In genomic region chr1:134047431-134047830, GRCm38 (mm10) we compare ENCODE assay signal across 29 mouse cellular contexts. TPM values are rescaled to one million over a fixed set of nuclear protein-coding genes. Genes with fewer than 3 reads are reported as not detected.
"Had no signal": no experiment of that assay in that cellular context is flagged by ENCODE, and none has a peak within 500 bp of the region (broad histone marks: within the 10 kb centered on the region; RNA-seq: fewer than 3 reads in every experiment).

No protein-coding gene starts in this region.

- H3K4me3 ChIP-seq: embryonic facial prominence, embryonic 10.5 days; embryonic facial prominence, embryonic 12.5 days; embryonic facial prominence, embryonic 13.5 days; embryonic facial prominence, embryonic 15.5 days; erythroblast, embryonic 14.5 days; forebrain, embryonic 10.5 days; forebrain, embryonic 12.5 days; forebrain, embryonic 13.5 days; forebrain, embryonic 15.5 days; gastrocnemius, adult 2 months; heart, adult 2 months had no signal

- H3K36me3 ChIP-seq: embryonic facial prominence, embryonic 10.5 days; embryonic facial prominence, embryonic 12.5 days; embryonic facial prominence, embryonic 13.5 days; embryonic facial prominence, embryonic 15.5 days; forebrain, embryonic 10.5 days; forebrain, embryonic 12.5 days; forebrain, embryonic 15.5 days had no signal

- H3K27ac ChIP-seq: embryonic facial prominence, embryonic 10.5 days; embryonic facial prominence, embryonic 12.5 days; embryonic facial prominence, embryonic 13.5 days; embryonic facial prominence, embryonic 15.5 days; forebrain, embryonic 10.5 days; forebrain, embryonic 12.5 days; forebrain, embryonic 13.5 days; forebrain, embryonic 15.5 days; gastrocnemius, adult 2 months; heart, adult 2 months had no signal

- H3K4me2 ChIP-seq: embryonic facial prominence, embryonic 12.5 days; embryonic facial prominence, embryonic 13.5 days; embryonic facial prominence, embryonic 15.5 days; forebrain, embryonic 12.5 days; forebrain, embryonic 13.5 days; forebrain, embryonic 15.5 days had no signal

- H3K9me3 ChIP-seq: embryonic facial prominence, embryonic 10.5 days; embryonic facial prominence, embryonic 12.5 days; embryonic facial prominence, embryonic 13.5 days; embryonic facial prominence, embryonic 15.5 days; forebrain, embryonic 10.5 days; forebrain, embryonic 12.5 days; forebrain, embryonic 13.5 days; forebrain, embryonic 15.5 days had no signal

- DNase-seq: cerebellum, adult 2 months; cerebellum, adult 8-10 months; cerebellum, adult 9-10 months; cerebellum, adult 9-11 months; cerebellum, postnatal 10 days; cerebellum, postnatal 14 days; cerebellum, postnatal 36 days; embryo, embryonic 11 days; forebrain, postnatal 0 days; gastrocnemius, adult 2 months; gastrocnemius, postnatal 10 days; gastrocnemius, postnatal 14 days; gastrocnemius, postnatal 25 days; gastrocnemius, postnatal 36 days; heart, adult 18-20 months; heart, adult 2 months had no signal

- ATAC-seq: forebrain, embryonic 13.5 days; forebrain, embryonic 14.5 days; forebrain, embryonic 15.5 days; forebrain, embryonic 16.5 days; forebrain, postnatal 0 days had no signal

- H3K9ac ChIP-seq: embryonic facial prominence, embryonic 12.5 days; embryonic facial prominence, embryonic 13.5 days; embryonic facial prominence, embryonic 15.5 days; forebrain, embryonic 12.5 days; forebrain, embryonic 13.5 days; forebrain, embryonic 15.5 days; forebrain, postnatal 0 days had no signal

- H3K27me3 ChIP-seq: embryonic facial prominence, embryonic 12.5 days; embryonic facial prominence, embryonic 13.5 days; embryonic facial prominence, embryonic 15.5 days; forebrain, embryonic 15.5 days had no signal

RNA-seq across cellular contexts. Expression of gene Fmod, which starts 10.4 kb away (rescaled TPM):
- total RNA-seq: common myeloid progenitor, adult 5-6 weeks; granulocyte monocyte progenitor cell, adult 5-6 weeks had no signal
- polyA plus RNA-seq: erythroblast, embryonic 14.5 days had no signal
